Mouse (Mus musculus): ENCODE results near the gene Nfib. TPM values are rescaled to one million over a fixed set of nuclear protein-coding genes. Genes with fewer than 3 reads are reported as not detected.

Gene Nfib
- polyA plus RNA-seq, 2 experiments, result 1.7 to 2.6 TPM

GRCm38 (mm10) chr4:82401450-82402061 lies 304.0 kb downstream of the Nfib start:
- TF ChIP-seq EP300 (IDR thresholded peaks at IDR 0.05; ENCODE audit: low read depth) (no peak), CTCF (IDR thresholded peaks at IDR 0.05; ENCODE audit: low read depth) (no peak)
- Histone ChIP-seq H3K9me3 (ENCODE audit: control insufficient read depth, low read length) (no peaks in the 10 kb centered on the region), H3K27me3 (ENCODE audit: control insufficient read depth, insufficient read depth, low read length) (no peaks in the 10 kb centered on the region), H3K4me1 (replicated peaks; ENCODE audit: control insufficient read depth in 2 of 2, insufficient read depth in 2 of 2, low read length in 1 of 2) (peaks cover 0 to 17% of the 10 kb centered on the region in 2 experiments; a peak in 2 of 4 replicates), H3K36me3 (replicated peaks; ENCODE audit: control insufficient read depth, insufficient read depth, low read depth) (no peaks in the 10 kb centered on the region), H3K4me2 (ENCODE audit: low read depth) (no peak overlapping the region), H3K27ac (no peak overlapping the region), H3K4me3 (ENCODE audit: insufficient read depth in 1 of 2, low read depth in 2 of 2, low read length in 2 of 2) (no peak overlapping the region), H3K9ac (replicated peaks) (no peak overlapping the region)
- ATAC-seq (ENCODE audit: insufficient read depth) (no peak), DNase-seq (ENCODE audit: low read depth in 3 of 3, low spot score in 3 of 3) (no peak)
- 42% methylated on average over 3 of the region's 3 CpGs for WGBS (ENCODE audit: insufficient replicate concordance)

GRCm38 (mm10) chr4:82400536-82400935 lies 305.0 kb downstream of the Nfib start:
- H3K27ac ChIP-seq, result no peak overlapping the region
- 24% methylated on average over 5 of the region's 5 CpGs for WGBS (ENCODE audit: insufficient replicate concordance)
- H3K4me1 ChIP-seq (replicated peaks; ENCODE audit: control insufficient read depth in 2 of 2, insufficient read depth in 2 of 2, low read length in 1 of 2), result peaks cover 0 to 22% of the 10 kb centered on the region in 2 experiments; a peak in 2 of 4 replicates
- H3K4me3 ChIP-seq (ENCODE audit: insufficient read depth in 1 of 2, low read depth in 2 of 2, low read length in 2 of 2), result no peak overlapping the region
- H3K27me3 ChIP-seq (ENCODE audit: control insufficient read depth, insufficient read depth, low read length), result no peaks in the 10 kb centered on the region
- ATAC-seq (ENCODE audit: insufficient read depth) (no peak), DNase-seq (ENCODE audit: low read depth in 3 of 3, low spot score in 3 of 3) (no peak)
- no peaks in the 10 kb centered on the region for H3K36me3 ChIP-seq (replicated peaks; ENCODE audit: control insufficient read depth, insufficient read depth, low read depth)
- TF ChIP-seq EP300 (IDR thresholded peaks at IDR 0.05; ENCODE audit: low read depth) (no peak), CTCF (IDR thresholded peaks at IDR 0.05; ENCODE audit: low read depth) (no peak)
- H3K9ac ChIP-seq (replicated peaks), result no peak overlapping the region
- no peak overlapping the region for H3K4me2 ChIP-seq (ENCODE audit: low read depth)
- H3K9me3 ChIP-seq (ENCODE audit: control insufficient read depth, low read length), result no peaks in the 10 kb centered on the region

GRCm38 (mm10) chr4:82399406-82400380 lies 305.9 kb downstream of the Nfib start:
- Histone ChIP-seq H3K4me2 (ENCODE audit: low read depth) (no peak overlapping the region), H3K4me1 (replicated peaks; ENCODE audit: control insufficient read depth in 2 of 2, insufficient read depth in 2 of 2, low read length in 1 of 2) (peaks cover 0 to 20% of the 10 kb centered on the region in 2 experiments; a peak in 2 of 4 replicates), H3K27ac (no peak overlapping the region), H3K9me3 (ENCODE audit: control insufficient read depth, low read length) (no peaks in the 10 kb centered on the region), H3K9ac (replicated peaks) (no peak overlapping the region), H3K27me3 (ENCODE audit: control insufficient read depth, insufficient read depth, low read length) (no peaks in the 10 kb centered on the region), H3K36me3 (replicated peaks; ENCODE audit: control insufficient read depth, insufficient read depth, low read depth) (no peaks in the 10 kb centered on the region), H3K4me3 (ENCODE audit: insufficient read depth in 1 of 2, low read depth in 2 of 2, low read length in 2 of 2) (no peak overlapping the region)
- 30% methylated on average over 11 of the region's 11 CpGs for WGBS (ENCODE audit: insufficient replicate concordance)
- TF ChIP-seq CTCF (IDR thresholded peaks at IDR 0.05; ENCODE audit: low read depth) (no peak), EP300 (IDR thresholded peaks at IDR 0.05; ENCODE audit: low read depth) (no peak)
- DNase-seq (ENCODE audit: low read depth in 3 of 3, low spot score in 3 of 3) (no peak), ATAC-seq (ENCODE audit: insufficient read depth) (no peak)

GRCm38 (mm10) chr4:82398282-82398681 lies 307.3 kb downstream of the Nfib start:
- H3K27ac ChIP-seq, result no peak overlapping the region

DNA sequence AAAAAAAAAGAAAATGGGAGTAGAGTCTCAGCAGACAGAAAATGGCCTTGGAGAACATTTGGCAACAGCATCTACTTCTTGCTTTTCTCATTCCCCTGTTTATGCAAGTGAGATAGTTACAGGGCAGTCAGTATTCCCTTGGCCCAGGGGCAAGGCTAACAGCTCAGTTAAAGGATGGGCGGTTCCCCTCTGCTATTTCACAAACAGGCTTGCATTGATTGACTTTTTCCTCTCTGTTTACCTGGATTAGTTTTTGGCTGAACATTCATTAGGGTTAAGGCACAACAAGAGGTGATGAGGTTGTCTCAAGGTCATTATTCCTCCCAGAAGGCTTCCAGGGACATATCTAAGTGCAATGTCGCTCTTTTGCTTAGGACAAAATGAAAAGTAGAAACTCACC lies 308.7 kb downstream of the Nfib start:
- no peak overlapping the region for H3K9ac ChIP-seq (replicated peaks)
- ATAC-seq (ENCODE audit: insufficient read depth) (no peak), DNase-seq (ENCODE audit: low read depth in 3 of 3, low spot score in 3 of 3) (no peak)
- no peak overlapping the region for H3K4me3 ChIP-seq (ENCODE audit: insufficient read depth in 1 of 2, low read depth in 2 of 2, low read length in 2 of 2)
- TF ChIP-seq CTCF (IDR thresholded peaks at IDR 0.05; ENCODE audit: low read depth) (no peak), EP300 (IDR thresholded peaks at IDR 0.05; ENCODE audit: low read depth) (no peak)
- no peaks in the 10 kb centered on the region for H3K36me3 ChIP-seq (replicated peaks; ENCODE audit: control insufficient read depth, insufficient read depth, low read depth)
- WGBS (ENCODE audit: insufficient replicate concordance), result 58% methylated on average over 2 of the region's 2 CpGs
- H3K9me3 ChIP-seq (ENCODE audit: control insufficient read depth, low read length), result no peaks in the 10 kb centered on the region
- H3K4me1 ChIP-seq (replicated peaks; ENCODE audit: control insufficient read depth in 2 of 2, insufficient read depth in 2 of 2, low read length in 1 of 2), result peaks cover 0 to 21% of the 10 kb centered on the region in 2 experiments; a peak in 2 of 4 replicates
- no peaks in the 10 kb centered on the region for H3K27me3 ChIP-seq (ENCODE audit: control insufficient read depth, insufficient read depth, low read length)
- H3K4me2 ChIP-seq (ENCODE audit: low read depth), result no peak overlapping the region
- H3K27ac ChIP-seq, result no peak overlapping the region

More at GRCm38 (mm10) chr4:82398282-82398681, 307.3 kb downstream of the Nfib start:
- WGBS (ENCODE audit: insufficient replicate concordance), result 51% methylated on average over 2 of the region's 2 CpGs
- peaks cover 0 to 19% of the 10 kb centered on the region in 2 experiments; a peak in 2 of 4 replicates for H3K4me1 ChIP-seq (replicated peaks; ENCODE audit: control insufficient read depth in 2 of 2, insufficient read depth in 2 of 2, low read length in 1 of 2)
- H3K9ac ChIP-seq (replicated peaks), result no peak overlapping the region
- H3K4me3 ChIP-seq (ENCODE audit: insufficient read depth in 1 of 2, low read depth in 2 of 2, low read length in 2 of 2), result no peak overlapping the region
- TF ChIP-seq EP300 (IDR thresholded peaks at IDR 0.05; ENCODE audit: low read depth) (no peak), CTCF (IDR thresholded peaks at IDR 0.05; ENCODE audit: low read depth) (no peak)
- no peaks in the 10 kb centered on the region for H3K27me3 ChIP-seq (ENCODE audit: control insufficient read depth, insufficient read depth, low read length)
- no peak overlapping the region for H3K4me2 ChIP-seq (ENCODE audit: low read depth)
- H3K9me3 ChIP-seq (ENCODE audit: control insufficient read depth, low read length), result no peaks in the 10 kb centered on the region
- H3K36me3 ChIP-seq (replicated peaks; ENCODE audit: control insufficient read depth, insufficient read depth, low read depth), result no peaks in the 10 kb centered on the region
- DNase-seq (ENCODE audit: low read depth in 3 of 3, low spot score in 3 of 3) (no peak), ATAC-seq (ENCODE audit: insufficient read depth) (no peak)

Data from liver, embryonic 14.5 days (tissue).